Mouse (Mus musculus) embryonic fibroblast, embryonic 13.5 days (primary cell): ENCODE measurements around the gene Tspyl3. TPM values are rescaled to one million over a fixed set of nuclear protein-coding genes. Genes with fewer than 3 reads are reported as not detected.
A peak's percentile ranks its signal among the peaks of the same experiment; 100 is the strongest.

ENCODE experiments used
- H3K27ac ChIP-seq: 2 replicates; pipeline ENCODE4 v1.5.1; 2012; ENCODE audit warnings: low read length, control low read depth, inconsistent platforms; ENCODE audit not compliant: insufficient read depth
- H3K4me1 ChIP-seq: 2 replicates; pipeline ENCODE4 v1.6.1; 2011; ENCODE audit warnings: low read length; ENCODE audit not compliant: control insufficient read depth, insufficient read depth
- H3K4me3 ChIP-seq: 2 replicates; pipeline ENCODE4 v1.5.1; 2011; ENCODE audit warnings: mild to moderate bottlenecking, control low read depth, low read length; ENCODE audit not compliant: insufficient read depth
- CTCF ChIP-seq: IDR thresholded peaks from 2 replicates; pipeline ENCODE4 v1.5.1; 2011; ENCODE audit warnings: mild to moderate bottlenecking, control low read depth, low read length, moderate library complexity, borderline replicate concordance; ENCODE audit not compliant: insufficient read depth
- POLR2A ChIP-seq: IDR thresholded peaks from 2 replicates; pipeline ENCODE4 v1.6.1; 2011; ENCODE audit warnings: low read depth, mild to moderate bottlenecking, control low read depth, low read length, moderate library complexity
- polyA plus RNA-seq: library from polyadenylated mRNA; stranded (reverse); fragments of >200 nt; gene quantifications from 2 replicates; pipeline ENCODE4 v1.2.4, GENCODE M21; 2011; ENCODE audit warnings: low read depth; ENCODE audit not compliant: missing spikeins, insufficient read length

Gene Tspyl3
- polyA plus RNA-seq, 1 experiment, result 5.3 TPM

DNA sequence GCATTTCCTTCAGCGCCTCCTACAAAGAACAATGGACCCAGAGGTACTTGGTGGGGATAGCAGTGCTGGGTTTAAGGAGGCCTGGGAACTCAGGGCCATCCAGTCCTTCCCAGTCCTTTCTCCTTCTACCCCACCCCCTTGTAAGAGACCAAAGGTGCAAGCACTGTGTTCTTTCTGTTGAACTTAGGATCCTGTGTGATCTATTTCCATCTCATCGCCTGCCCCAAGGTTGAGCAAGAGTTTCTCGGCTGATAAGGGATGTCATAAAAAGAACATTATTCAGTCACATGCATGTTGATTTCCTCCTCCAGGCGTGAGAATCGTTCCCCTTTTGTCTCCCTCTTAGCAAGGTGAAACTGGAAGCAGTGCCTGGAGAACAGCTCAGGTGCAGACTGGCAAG is 24.5 kb upstream of the Tspyl3 start:
- no peaks in the 10 kb centered on the region for H3K4me1 ChIP-seq
- no peak overlapping the region for H3K4me3 ChIP-seq
- TF ChIP-seq CTCF (no peak), POLR2A (no peak)
- no peak overlapping the region for H3K27ac ChIP-seq

DNA sequence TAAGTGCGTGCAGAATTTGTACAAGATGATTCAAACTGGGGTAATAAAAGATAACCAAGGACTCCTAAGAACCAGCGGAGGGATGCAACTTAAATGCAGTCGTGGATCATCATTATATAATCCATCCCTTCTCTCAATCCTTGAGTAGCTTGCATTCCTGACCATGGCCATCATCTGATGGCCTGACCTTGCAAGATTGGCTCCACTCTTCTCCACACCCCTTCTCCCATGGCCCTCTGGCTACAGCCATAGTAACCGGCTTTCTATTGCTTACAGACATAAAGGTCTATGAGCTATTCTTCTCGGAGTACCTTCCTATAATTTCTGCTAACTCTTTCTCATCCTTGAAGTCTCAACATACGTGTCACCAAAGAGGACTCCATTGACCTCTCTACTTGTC is 16.9 kb upstream of the Tspyl3 start:
- Histone ChIP-seq H3K4me1 (peaks cover 15% of the 10 kb centered on the region), H3K27ac (peak overlapping the region; percentile 92)
- TF ChIP-seq CTCF, result no peak
- no peak for TF ChIP-seq POLR2A

DNA sequence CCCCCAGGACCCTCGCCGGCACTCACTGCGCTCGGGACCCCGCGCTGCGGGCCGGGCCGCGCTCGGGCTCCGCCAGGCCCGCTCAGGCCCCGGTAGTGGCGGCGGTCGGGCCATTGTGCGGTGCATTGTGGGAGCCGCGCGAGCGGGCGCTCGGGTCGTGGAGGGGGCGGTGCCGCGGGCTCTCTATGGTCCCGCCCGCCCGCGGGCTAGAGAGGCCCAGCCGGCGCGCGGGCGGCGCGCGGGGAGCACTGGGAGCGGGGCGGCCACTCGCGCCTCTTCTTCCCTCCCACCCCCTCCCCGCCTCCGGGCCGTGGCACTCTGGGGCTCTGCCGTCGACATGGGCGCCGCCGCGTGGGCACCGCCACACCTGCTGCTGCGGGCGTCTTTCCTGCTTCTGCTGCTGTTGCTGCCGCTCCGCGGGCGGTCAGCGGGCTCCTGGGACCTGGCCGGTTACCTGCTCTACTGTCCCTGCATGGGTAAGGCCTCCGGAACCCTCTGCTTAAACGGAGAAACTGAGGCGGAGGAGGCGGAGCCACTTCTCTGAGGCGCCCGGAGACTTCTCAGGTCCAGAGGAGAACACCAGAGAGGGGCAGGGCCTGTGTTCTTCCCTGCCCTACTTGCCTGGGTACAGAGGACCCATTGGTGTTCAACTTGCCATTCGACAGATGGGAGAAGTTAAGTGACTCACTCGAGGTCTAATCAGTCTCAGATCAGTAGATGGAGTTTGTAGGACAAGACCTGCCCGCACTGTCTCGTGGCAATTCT is 16.2 kb upstream of the Tspyl3 start, which contains the start of the genes Plagl2 and Pofut1:
Gene Plagl2, minus strand, starts transcription at position 177 of the 765 bp plus-strand sequence.
Gene Pofut1, plus strand, starts transcription at position 284 of the 765 bp plus-strand sequence.
- H3K27ac ChIP-seq, result peak within 1 kb of the TSS; percentile 92
- H3K4me1 ChIP-seq, result peaks cover 15% of the 10 kb centered on the region
- peak within 1 kb of the TSS; percentile 99 for H3K4me3 ChIP-seq
- TF ChIP-seq CTCF (no peak), POLR2A (peak; percentile 37)

More for the DNA sequence above, 16.9 kb upstream of the Tspyl3 start:
- H3K4me3 ChIP-seq, result peak overlapping the region; percentile 99

DNA sequence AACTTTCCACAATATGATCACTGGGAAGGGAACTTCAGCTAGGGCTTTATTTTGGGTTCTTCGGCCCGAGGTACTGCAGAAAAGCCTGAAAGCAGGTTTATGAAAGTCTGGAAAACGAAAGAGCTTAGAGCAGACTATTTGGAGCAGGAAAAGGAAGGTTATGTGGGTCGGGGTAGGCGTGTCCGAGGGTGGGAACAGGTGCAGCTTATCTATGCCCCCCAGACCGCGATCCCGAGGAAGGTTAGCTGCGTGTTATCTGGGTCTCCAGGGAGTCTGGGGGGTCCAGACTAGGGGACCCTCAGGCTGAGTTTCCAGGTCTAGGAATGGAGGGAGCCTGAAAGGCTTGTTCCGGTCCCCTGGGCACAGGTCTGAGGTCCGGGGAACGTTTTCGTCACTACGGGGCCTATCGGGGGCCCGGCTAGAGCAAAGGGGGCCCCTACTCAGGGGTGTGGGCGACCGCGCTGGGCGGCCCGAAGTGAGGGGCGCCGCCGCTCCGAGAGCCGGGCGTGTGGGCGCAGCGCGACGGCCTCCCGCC is 15.5 kb upstream of the Tspyl3 start:
- TF ChIP-seq CTCF (no peak), POLR2A (no peak)
- Histone ChIP-seq H3K4me3 (peak overlapping the region; percentile 89), H3K27ac (peak overlapping the region; percentile 55), H3K4me1 (peaks cover 15% of the 10 kb centered on the region)

DNA sequence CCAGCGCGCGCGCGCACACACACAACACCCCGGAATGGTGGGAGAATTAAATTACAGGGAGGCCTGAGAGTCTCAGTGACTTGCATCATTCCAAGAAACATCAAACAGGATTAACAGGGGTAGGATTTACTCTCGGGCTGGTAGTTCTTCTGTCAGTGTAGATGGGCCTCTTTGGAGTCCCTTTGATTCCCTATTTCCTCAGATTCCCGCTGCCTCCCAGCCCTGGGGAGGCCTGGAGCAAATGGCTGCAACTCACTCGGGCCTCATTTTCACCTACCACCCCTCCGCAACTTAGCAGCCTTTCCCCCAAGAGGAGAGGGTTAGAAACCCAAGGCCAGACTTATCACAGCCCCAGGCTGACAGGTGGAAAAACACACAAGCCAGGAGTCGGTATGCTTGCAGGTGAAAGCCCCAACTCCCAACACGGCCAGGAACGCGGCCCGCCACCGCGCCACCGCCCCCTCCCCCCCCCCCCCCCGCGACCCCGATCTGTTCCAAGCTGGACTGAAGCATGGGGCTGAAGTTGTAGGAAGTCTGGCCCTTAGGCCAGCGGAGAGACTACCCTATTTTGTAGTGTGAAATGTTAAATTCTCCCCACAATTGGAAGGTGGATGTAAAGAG is 14.7 kb upstream of the Tspyl3 start:
- Histone ChIP-seq H3K27ac (peak overlapping the region; percentile 55), H3K4me3 (peak overlapping the region; percentile 89), H3K4me1 (peaks cover 15% of the 10 kb centered on the region)
- no peak for TF ChIP-seq POLR2A
- no peak for TF ChIP-seq CTCF

DNA sequence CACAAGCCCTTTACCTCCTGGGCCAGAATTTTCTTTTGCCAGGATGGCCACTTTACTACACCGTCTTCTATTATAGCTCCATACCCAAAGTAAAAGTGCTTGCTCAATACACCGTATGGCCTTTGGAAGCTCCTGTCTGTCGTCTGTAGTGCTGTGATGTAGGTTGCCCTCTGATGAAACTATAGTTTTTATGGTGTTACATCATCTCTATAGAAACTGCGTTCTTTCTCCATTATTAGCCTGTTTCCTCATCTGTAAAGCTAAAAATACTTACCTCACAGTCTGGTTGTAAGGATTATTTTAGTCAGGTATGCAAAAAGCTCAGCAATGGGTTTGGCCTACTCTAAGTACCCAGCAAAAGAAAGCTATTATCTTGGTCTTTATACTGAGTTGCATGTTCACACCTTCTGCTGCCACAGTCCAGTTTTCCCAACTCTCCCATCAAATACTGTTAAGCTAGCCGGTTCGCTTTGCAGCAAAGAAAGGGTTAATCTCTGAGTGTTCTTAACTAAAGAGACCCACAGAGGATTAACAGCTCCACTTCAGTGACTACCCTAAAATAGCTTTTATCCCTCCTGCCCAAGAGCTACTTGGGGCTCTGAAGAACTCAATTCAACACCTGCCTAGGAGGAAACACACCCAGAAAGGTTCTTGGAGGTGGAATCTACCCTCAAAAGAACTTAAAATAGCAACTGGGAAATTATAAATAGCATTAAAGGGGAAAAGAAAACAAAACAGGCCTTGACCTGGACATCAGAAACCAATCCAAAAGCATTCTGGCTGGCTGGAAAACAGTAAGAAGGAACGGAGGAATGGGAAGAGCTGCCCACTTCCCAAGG is 14.0 kb upstream of the Tspyl3 start:
- TF ChIP-seq CTCF (no peak), POLR2A (no peak)
- Histone ChIP-seq H3K4me1 (peaks cover 15% of the 10 kb centered on the region), H3K4me3 (peak overlapping the region; percentile 89), H3K27ac (no peak overlapping the region)

DNA sequence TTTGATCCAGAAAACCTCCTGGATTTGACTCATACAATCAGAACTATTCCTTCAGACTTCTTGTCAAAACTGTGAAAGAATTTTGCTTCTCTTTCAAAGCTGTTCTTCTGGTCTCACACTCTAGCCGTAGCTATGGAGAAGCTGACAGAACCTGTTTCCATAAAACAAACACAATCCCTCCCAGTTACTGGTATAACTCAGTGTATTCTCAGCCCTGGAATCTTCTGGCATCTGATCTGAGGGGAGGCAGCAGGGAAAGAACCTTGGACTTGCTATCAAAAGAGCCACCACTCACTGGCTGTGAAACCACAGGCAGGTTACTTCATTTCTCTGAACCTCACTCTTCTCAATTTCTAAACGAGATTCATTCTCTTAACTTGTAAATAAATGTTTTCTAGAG is 13.2 kb upstream of the Tspyl3 start:
- peaks cover 15% of the 10 kb centered on the region for H3K4me1 ChIP-seq
- H3K4me3 ChIP-seq, result no peak overlapping the region
- H3K27ac ChIP-seq, result no peak overlapping the region
- TF ChIP-seq POLR2A (no peak), CTCF (no peak)

DNA sequence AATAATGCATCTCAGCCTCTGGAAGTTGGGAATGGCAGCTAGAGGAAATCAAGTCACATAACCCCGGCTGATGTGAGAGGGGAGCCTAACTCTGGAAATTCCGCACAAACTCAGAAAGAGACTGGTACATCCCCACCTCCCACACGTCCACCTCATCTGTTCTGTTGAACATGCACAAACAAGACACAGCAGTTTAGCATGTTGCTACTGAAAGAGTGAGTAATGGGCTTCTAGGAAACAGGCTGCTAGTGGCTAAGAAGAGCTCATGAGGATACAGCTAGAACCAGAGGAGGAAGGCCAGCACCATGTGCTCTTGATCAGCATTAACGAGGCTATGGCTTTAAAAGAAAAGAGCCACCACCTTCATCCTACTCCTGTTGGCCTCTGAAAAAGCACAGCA is 12.7 kb upstream of the Tspyl3 start:
- Histone ChIP-seq H3K4me1 (peaks cover 15% of the 10 kb centered on the region), H3K27ac (no peak overlapping the region), H3K4me3 (no peak overlapping the region)
- TF ChIP-seq CTCF (no peak), POLR2A (no peak)

DNA sequence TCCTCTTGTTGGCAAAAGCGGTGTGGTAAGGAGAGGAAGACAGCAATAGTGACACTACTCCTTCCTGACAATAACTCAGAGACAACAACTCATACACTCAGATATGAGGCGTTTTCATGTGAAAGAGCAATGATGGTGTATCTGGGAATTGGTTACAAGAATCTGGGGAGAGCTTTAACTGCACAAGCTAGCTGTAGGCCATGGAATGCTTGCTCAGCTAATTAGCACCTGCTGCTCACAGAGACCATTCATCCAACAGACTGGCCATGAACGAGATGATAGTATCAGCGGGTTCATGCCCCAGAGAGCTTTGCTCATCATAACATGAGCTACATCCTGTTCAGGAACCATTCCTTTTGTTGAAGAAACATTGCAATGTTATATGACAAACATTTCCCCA is 12.0 kb upstream of the Tspyl3 start:
- Histone ChIP-seq H3K4me1 (peaks cover 15% of the 10 kb centered on the region), H3K4me3 (no peak overlapping the region), H3K27ac (no peak overlapping the region)
- TF ChIP-seq POLR2A (no peak), CTCF (no peak)

DNA sequence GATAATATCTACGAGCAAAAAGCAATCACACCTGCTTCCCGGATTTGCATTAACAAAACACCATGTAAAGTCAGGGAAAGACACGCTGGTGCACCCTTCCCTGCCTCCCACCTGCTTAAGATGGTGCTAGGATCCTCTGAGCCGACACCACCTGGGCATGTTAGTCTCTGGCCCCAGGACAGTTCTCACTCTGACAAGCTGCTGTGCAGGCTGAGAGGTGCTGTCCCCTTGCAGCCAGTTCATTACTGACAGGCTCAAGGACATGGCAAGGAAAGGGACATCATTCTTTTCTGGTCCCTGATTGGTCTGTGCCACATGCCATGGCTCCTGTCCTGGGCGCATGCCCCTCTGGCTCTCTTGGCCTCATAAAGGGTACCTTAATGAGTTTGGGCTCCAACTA is 3.3 kb upstream of the Tspyl3 start:
- Histone ChIP-seq H3K4me1 (no peaks in the 10 kb centered on the region), H3K4me3 (no peak overlapping the region), H3K27ac (no peak overlapping the region)
- TF ChIP-seq CTCF, result no peak
- TF ChIP-seq POLR2A, result no peak
